Mouse (Mus musculus) mouse trophoblast stem cell (cell line): ENCODE measurements at regions not wholly inside any gene's neighbourhood (a gene's known extent, or its start where the extent isn't known, plus 50 kb on each side); places are given as distances from the start of the nearest gene placed in this dataset.

Source experiments
- in situ Hi-C, 2 experiments: fragments of 300-500 bp; cut with MseI, MboI; formaldehyde crosslinking; loops; 2 replicates in 1 of 2; 3 replicates in 1 of 2; pipeline ENCODE4 v1.15.1; 2025

- in situ Hi-C loops, result loop anchor here in 1 of 2 experiments (5.0 to 25.0 kb wide), 2 partner anchors 253 to 643 kb away; no protein-coding TSS in a partner anchor
These were observed 53.2 kb downstream of the Gpr6 start for GRCm38 (mm10) chr10:41018888-41019287.

GRCm38 (mm10) chr10:41016547-41016946 lies 55.5 kb downstream of the Gpr6 start:
- in situ Hi-C loops, result loop anchor here in 1 of 2 experiments (5.0 to 25.0 kb wide), 2 partner anchors 256 to 646 kb away; no protein-coding TSS in a partner anchor

GRCm38 (mm10) chr10:41015654-41016053 lies 56.4 kb downstream of the Gpr6 start:
- in situ Hi-C loops, result loop anchor here in 1 of 2 experiments (5.0 to 25.0 kb wide), 2 partner anchors 257 to 647 kb away; no protein-coding TSS in a partner anchor

GRCm38 (mm10) chr10:41010585-41010984 lies 61.5 kb downstream of the Gpr6 start:
- in situ Hi-C loops, result loop anchor here in 1 of 2 experiments (25.0 kb wide), 1 partner anchor 652 kb away; no protein-coding TSS in a partner anchor

- in situ Hi-C loops, result loop anchor here (5.0 to 25.0 kb wide), 2 partner anchors 269 to 654 kb away; no protein-coding TSS in a partner anchor
These were observed 64.2 kb downstream of the Gpr6 start for GRCm38 (mm10) chr10:41007866-41008265.

GRCm38 (mm10) chr10:41006634-41007033 lies 65.5 kb downstream of the Gpr6 start:
- in situ Hi-C loops, result loop anchor here (5.0 to 25.0 kb wide), 2 partner anchors 271 to 656 kb away; no protein-coding TSS in a partner anchor

- in situ Hi-C loops, result loop anchor here (5.0 to 25.0 kb wide), 2 partner anchors 272 to 657 kb away; no protein-coding TSS in a partner anchor
These were observed 66.3 kb downstream of the Gpr6 start for GRCm38 (mm10) chr10:41005776-41006175.

GRCm38 (mm10) chr10:41004753-41005152 lies 67.3 kb downstream of the Gpr6 start:
- in situ Hi-C loops, result loop anchor here (5.0 to 25.0 kb wide), 2 partner anchors 273 to 658 kb away; no protein-coding TSS in a partner anchor

GRCm38 (mm10) chr10:41004044-41004689 lies 67.9 kb downstream of the Gpr6 start:
- in situ Hi-C loops, result loop anchor here in 1 of 2 experiments (25.0 kb wide), 1 partner anchor 658 kb away; no protein-coding TSS in a partner anchor

GRCm38 (mm10) chr10:41003197-41003596 lies 68.9 kb downstream of the Gpr6 start:
- in situ Hi-C loops, result loop anchor here in 1 of 2 experiments (25.0 kb wide), 1 partner anchor 659 kb away; no protein-coding TSS in a partner anchor

GRCm38 (mm10) chr10:41000965-41001364 lies 71.1 kb downstream of the Gpr6 start:
- in situ Hi-C loops, result loop anchor here in 1 of 2 experiments (25.0 kb wide), 1 partner anchor 661 kb away; no protein-coding TSS in a partner anchor

- in situ Hi-C loops, result no loop called here
These were observed 72.6 kb downstream of the Gpr6 start for GRCm38 (mm10) chr10:40999486-40999885.

GRCm38 (mm10) chr10:40998799-40999198 lies 73.3 kb downstream of the Gpr6 start:
- in situ Hi-C loops, result no loop called here

GRCm38 (mm10) chr10:40998330-40998729 lies 73.8 kb downstream of the Gpr6 start:
- in situ Hi-C loops, result no loop called here

- in situ Hi-C loops, result no loop called here
These were observed 74.5 kb downstream of the Gpr6 start for GRCm38 (mm10) chr10:40997606-40998005.
